Mouse (Mus musculus) neural tube, embryonic 11.5 days (tissue): ENCODE measurements around the gene Fam149b. TPM values are rescaled to one million over a fixed set of nuclear protein-coding genes. Genes with fewer than 3 reads are reported as not detected.

Experiments used
- ATAC-seq: fragments of 200-750 bp; cut with Nextera tagmentation; 2 replicates; pipeline ENCODE4 v1.8.0; 2017; ENCODE audit warnings: moderate number of reproducible peaks, mild to moderate bottlenecking, moderate TSS enrichment, moderate library complexity; ENCODE audit not compliant: insufficient read depth, low FRiP score, low TSS enrichment
- DNase-seq: peaks from one replicate; pipeline ENCODE4 v3.0.0-alpha.2; 2015; ENCODE audit warnings: low spot score
- H3K27ac ChIP-seq: fragments of 300-500 bp; sonication (generic); 2 replicates; pipeline ENCODE4 v1.5.1; 2014; ENCODE audit warnings: low read depth, mild to moderate bottlenecking, low read length
- H3K27me3 ChIP-seq: fragments of 300-500 bp; sonication (generic); 2 replicates; pipeline ENCODE4 v1.6.1; 2014; ENCODE audit warnings: mild to moderate bottlenecking, low read length, mixed read lengths; ENCODE audit not compliant: control insufficient read depth, insufficient read depth
- H3K36me3 ChIP-seq: fragments of 300-500 bp; sonication (generic); 2 replicates; pipeline ENCODE4 v1.6.1; 2014; ENCODE audit warnings: mild to moderate bottlenecking, low read length, moderate library complexity, mixed read lengths; ENCODE audit not compliant: control insufficient read depth, insufficient read depth
- H3K4me1 ChIP-seq: fragments of 300-500 bp; sonication (generic); 2 replicates; pipeline ENCODE4 v1.6.1; 2014; ENCODE audit warnings: low read length, mixed read lengths; ENCODE audit not compliant: control insufficient read depth, insufficient read depth
- H3K4me2 ChIP-seq: fragments of 300-500 bp; sonication (generic); 2 replicates; pipeline ENCODE4 v1.6.1; 2014; ENCODE audit warnings: low read depth, mild to moderate bottlenecking, moderate library complexity
- H3K4me3 ChIP-seq: fragments of 300-500 bp; sonication (generic); 2 replicates; pipeline ENCODE4 v1.5.1; 2014; ENCODE audit warnings: low read depth, low read length
- H3K9ac ChIP-seq: fragments of 300-500 bp; sonication (generic); 2 replicates; pipeline ENCODE4 v1.6.1; 2014; ENCODE audit warnings: mild to moderate bottlenecking, low read length
- H3K9me3 ChIP-seq: fragments of 300-500 bp; sonication (generic); 2 replicates; pipeline ENCODE4 v1.6.1; 2016; ENCODE audit warnings: low read length; ENCODE audit not compliant: control insufficient read depth
- WGBS: fragments of 180-500 bp; shearing (Covaris S2); extraction: QIAGEN DNeasy Blood & Tissue Kit; methylation state at CpG from one replicate; pipeline ENCODE4 v1.1.7; 2014; 5-methylcytosine and 5-hydroxymethylcytosine counted together
- polyA plus RNA-seq: library from polyadenylated mRNA; unstranded; fragments of >200 nt; fragmentation: Nextera tagmentation; extraction: Ambion mirVana; gene quantifications from 2 replicates; pipeline ENCODE4 v1.2.1, GENCODE M21; 2014

Gene Fam149b
- polyA plus RNA-seq, 1 experiment from 2014 or later = 53.1 TPM

DNA sequence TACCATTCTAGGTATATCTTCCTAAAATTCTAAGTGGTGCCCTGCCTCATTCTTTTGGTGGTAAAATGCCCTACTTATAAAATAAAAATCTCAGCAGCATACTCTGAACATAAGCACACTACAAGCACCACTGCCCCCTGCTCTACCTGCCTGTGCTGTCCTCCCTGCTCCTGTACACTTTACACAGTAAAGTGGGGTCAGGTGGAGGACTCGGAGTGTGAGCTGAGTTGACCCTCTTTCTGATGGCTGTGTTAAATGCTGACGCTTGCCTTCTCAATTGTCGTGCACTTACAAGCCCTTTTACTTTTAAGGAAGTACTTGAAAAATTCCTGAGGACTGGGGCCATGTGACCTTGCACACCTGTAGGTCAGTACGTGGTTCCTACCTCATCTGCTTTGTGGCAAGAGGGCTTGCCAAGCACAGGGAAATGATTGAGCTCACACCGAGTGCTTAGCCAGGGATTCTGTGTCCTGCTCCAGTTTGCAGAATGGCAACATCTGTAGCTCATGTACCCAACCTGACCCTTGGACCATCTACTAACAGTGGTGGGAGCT is 31.2 kb downstream of the Fam149b start:
- no peak for ATAC-seq
- Histone ChIP-seq H3K9ac (no peak overlapping the region), H3K27me3 (no peaks in the 10 kb centered on the region), H3K36me3 (no peaks in the 10 kb centered on the region; the same call in 1 of the 2 replicates), H3K27ac (no peak overlapping the region), H3K4me1 (no peaks in the 10 kb centered on the region), H3K9me3 (no peaks in the 10 kb centered on the region), H3K4me2 (no peak overlapping the region), H3K4me3 (no peak overlapping the region)
- no peak for DNase-seq
- WGBS = 88% methylated on average over 5 of the region's 5 CpGs

GRCm38 (mm10) chr14:20379753-20380430 is 31.9 kb downstream of the Fam149b start:
- Histone ChIP-seq H3K4me2 (no peak overlapping the region), H3K36me3 (no peaks in the 10 kb centered on the region; the same call in 1 of the 2 replicates), H3K27ac (no peak overlapping the region), H3K9me3 (no peaks in the 10 kb centered on the region), H3K4me3 (no peak overlapping the region), H3K9ac (no peak overlapping the region), H3K27me3 (no peaks in the 10 kb centered on the region), H3K4me1 (no peaks in the 10 kb centered on the region)
- DNase-seq (no peak), ATAC-seq (no peak)
- WGBS = 90% methylated on average over 9 of the region's 9 CpGs

DNA sequence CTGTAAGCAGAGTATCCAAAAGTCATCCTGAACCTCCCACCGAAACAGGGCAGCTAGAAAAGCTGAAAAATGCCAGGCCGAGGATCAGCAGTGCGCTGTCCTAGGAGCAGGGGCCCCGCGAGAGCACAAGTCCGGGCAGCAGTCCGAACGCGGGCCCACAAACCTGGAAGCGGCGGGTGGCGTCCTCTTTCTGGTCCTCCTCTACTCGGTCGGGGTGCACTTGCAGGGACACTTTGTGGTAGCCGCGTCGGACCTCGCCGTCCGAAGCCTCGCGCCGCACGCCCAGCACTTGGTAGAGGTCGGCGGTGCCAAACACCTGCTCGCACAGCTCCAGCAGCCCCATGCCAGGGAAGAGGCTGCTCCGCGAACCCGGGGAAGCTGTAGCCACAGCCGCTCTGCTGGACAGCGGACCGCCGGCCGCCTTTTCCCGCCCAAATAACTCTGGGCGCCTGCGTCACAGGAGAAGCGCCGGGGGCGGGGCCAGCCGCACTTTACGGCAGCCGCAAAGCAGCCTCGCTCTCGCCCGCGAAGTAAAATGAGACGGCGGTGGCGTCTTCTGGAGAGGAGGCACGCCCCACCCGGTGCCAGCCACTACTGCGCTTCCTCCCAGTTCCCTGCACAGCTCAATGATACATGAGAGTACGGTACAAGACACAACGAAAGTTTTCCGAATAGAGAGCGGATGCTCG is 40.6 kb downstream of the Fam149b start, which contains the start of gene Dnajc9:
TSS of gene Dnajc9 (minus strand) at position 470 of the 689 bp plus-strand sequence.
- no peak within 1 kb of the TSS for H3K27ac ChIP-seq
- peaks cover 15% of the 10 kb centered on the region for H3K4me1 ChIP-seq
- H3K27me3 ChIP-seq = no peaks in the 10 kb centered on the region
- DNase-seq = peak; percentile 95
- H3K36me3 ChIP-seq = peaks cover 2% of the 10 kb centered on the region
- peak; percentile 76 for ATAC-seq
- H3K9me3 ChIP-seq = no peaks in the 10 kb centered on the region
- H3K9ac ChIP-seq = peak within 1 kb of the TSS; percentile 66
- H3K4me3 ChIP-seq = peak within 1 kb of the TSS; percentile 64
- WGBS = under 1% methylated on average over 59 of the region's 59 CpGs
- H3K4me2 ChIP-seq = peak within 1 kb of the TSS; percentile 61

DNA sequence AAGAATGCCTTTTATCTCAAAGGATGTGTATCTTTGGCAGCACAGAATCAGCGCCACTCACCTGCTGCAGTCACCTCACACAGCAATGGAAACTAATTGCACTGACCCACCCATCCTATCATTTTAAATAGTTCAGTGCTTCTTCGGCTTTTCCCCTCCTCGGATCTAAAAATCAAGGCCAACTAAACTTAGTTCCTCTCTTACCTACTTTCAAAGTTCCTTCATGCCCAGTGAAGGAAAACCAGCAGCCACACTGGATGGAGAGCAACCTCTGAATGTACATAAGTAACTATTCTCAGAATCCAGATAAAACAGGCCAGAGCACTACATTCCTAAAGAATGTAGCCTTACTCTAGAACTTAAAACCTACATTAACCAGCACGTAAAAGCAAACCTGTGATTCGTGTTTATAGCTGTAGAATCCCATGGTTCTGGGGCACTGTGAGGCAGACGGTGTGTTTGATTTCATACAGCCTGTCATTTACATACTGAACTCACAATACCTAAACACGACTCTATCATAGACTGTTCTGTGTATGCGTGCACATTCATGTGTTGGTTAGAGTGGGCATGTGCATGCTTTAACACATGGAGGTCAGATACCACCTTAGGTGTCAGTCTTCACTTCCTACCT is 41.6 kb downstream of the Fam149b start:
- WGBS = 86% methylated on average over 8 of the region's 8 CpGs
- Histone ChIP-seq H3K4me1 (peaks cover 15% of the 10 kb centered on the region), H3K4me3 (peak overlapping the region; percentile 64), H3K27me3 (no peaks in the 10 kb centered on the region), H3K4me2 (peak overlapping the region; percentile 54), H3K27ac (no peak overlapping the region), H3K9me3 (no peaks in the 10 kb centered on the region), H3K36me3 (peaks cover 2% of the 10 kb centered on the region; the same call in 1 of the 2 replicates), H3K9ac (peak overlapping the region; percentile 42)
- ATAC-seq (no peak), DNase-seq (no peak)

GRCm38 (mm10) chr14:20392326-20392725 is 44.4 kb downstream of the Fam149b start:
- Histone ChIP-seq H3K4me2 (no peak overlapping the region), H3K9me3 (no peaks in the 10 kb centered on the region), H3K4me1 (peaks cover 8% of the 10 kb centered on the region), H3K36me3 (no peaks in the 10 kb centered on the region), H3K4me3 (peak overlapping the region; percentile 6; the same call in 1 of the 2 replicates), H3K27me3 (no peaks in the 10 kb centered on the region), H3K27ac (no peak overlapping the region), H3K9ac (no peak overlapping the region)
- ATAC-seq (no peak), DNase-seq (no peak)
- 90% methylated on average over 3 of the region's 4 CpGs for WGBS

DNA sequence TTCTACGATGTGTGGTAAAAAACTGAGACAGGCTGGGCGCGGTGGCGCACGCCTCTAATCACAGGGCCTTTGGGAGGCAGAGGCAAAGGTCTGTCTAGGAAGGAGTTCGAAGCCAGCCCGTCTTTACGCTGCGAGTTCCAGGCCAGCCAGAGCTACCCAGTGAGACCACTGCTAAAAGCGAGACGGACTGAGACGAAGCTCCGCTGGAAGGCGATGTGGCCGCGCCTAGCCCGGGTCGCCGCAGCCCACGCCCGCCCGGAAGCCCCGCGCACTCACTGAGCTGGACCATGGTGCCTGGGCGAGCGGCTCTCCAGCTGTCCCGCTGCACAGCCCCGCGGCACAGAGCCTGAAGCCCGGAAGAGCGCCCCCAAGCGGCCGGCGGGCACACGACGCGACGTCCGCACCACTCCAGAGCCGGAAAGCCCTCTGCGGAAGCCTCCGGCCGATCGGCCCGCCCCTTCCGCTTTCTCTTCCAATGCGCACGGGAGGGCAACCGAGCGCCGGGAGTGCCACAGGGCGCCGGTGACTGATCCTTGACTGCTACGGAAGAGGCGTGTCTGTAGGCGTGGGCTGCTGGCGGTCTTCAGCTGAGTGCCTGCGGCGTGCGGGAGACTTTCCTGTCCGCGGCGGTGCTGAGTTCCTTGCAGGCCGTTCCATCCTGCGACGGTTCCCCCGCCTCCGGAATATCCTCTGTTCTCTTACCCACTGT is 45.4 kb downstream of the Fam149b start, which contains the start of gene Mrps16:
TSS of gene Mrps16 (minus strand) at position 430 of the 709 bp plus-strand sequence.
- peak within 1 kb of the TSS; percentile 75 for H3K27ac ChIP-seq

GRCm38 (mm10) chr14:20397220-20397619 is 49.3 kb downstream of the Fam149b start:
- Histone ChIP-seq H3K9me3 (no peaks in the 10 kb centered on the region), H3K27me3 (no peaks in the 10 kb centered on the region), H3K9ac (no peak overlapping the region), H3K4me2 (no peak overlapping the region), H3K4me1 (no peaks in the 10 kb centered on the region), H3K36me3 (no peaks in the 10 kb centered on the region), H3K4me3 (no peak overlapping the region), H3K27ac (no peak overlapping the region)
- ATAC-seq = no peak
- WGBS = 87% methylated on average over 9 of the region's 9 CpGs
- no peak for DNase-seq

More for the DNA sequence above, 45.4 kb downstream of the Fam149b start, which contains the start of gene Mrps16:
- Histone ChIP-seq H3K36me3 (no peaks in the 10 kb centered on the region), H3K9me3 (no peaks in the 10 kb centered on the region), H3K4me2 (peak within 1 kb of the TSS; percentile 53), H3K4me3 (peak within 1 kb of the TSS; percentile 69), H3K27me3 (no peaks in the 10 kb centered on the region), H3K9ac (peak within 1 kb of the TSS; percentile 86), H3K4me1 (0 out of 2 replicates have a peak, but pooled peaks cover 3% of the 10 kb centered on the region)
- peak; percentile 94 for ATAC-seq
- WGBS = under 1% methylated on average over 66 of the region's 68 CpGs
- peak; percentile 98 for DNase-seq

DNA sequence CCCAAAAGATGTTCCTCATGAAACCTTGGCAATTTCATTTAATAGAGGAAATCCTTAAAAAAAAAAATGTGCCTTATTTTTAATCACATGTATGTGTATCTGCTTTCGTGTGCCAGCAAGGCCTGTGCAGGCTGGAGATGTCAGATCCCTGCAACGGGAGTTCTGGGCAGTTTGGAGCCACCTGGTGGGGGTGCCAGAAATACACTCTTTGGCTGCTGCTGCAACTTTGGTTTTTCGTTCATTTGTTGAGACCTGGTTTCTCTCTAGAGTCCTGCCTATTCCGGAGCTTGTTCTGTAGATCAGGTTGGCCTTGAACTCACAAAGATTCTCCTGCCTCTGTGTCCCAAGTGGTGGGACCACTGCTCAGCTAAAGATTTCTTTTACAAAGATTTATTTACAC is 50.9 kb downstream of the Fam149b start:
- no peak overlapping the region for H3K4me2 ChIP-seq
- no peaks in the 10 kb centered on the region for H3K36me3 ChIP-seq
- H3K27ac ChIP-seq = no peak overlapping the region
- H3K27me3 ChIP-seq = no peaks in the 10 kb centered on the region
- no peak for ATAC-seq
- no peaks in the 10 kb centered on the region for H3K4me1 ChIP-seq
- DNase-seq = peak; percentile 24
- H3K4me3 ChIP-seq = no peak overlapping the region
- 53% methylated on average over 4 of the region's 4 CpGs for WGBS
- no peaks in the 10 kb centered on the region for H3K9me3 ChIP-seq
- no peak overlapping the region for H3K9ac ChIP-seq
